Mouse (Mus musculus): Measurements from ENCODE around the gene Sypl.
"Not testable (repeated sequence)": the region's sequence is repeated elsewhere in the genome, so short reads cannot be mapped to it uniquely, and the experiment has no call there.

The Sypl gene

GRCm38 (mm10) chr12:32943347-32943746 lies 10.3 kb upstream of the Sypl start:
- no peak for DNase-seq (ENCODE audit: low read depth, low spot score)

- no peak for DNase-seq (ENCODE audit: low read depth, low spot score)
These were observed 9.7 kb upstream of the Sypl start for GRCm38 (mm10) chr12:32943951-32944350.

GRCm38 (mm10) chr12:32944884-32945454 lies 8.7 kb upstream of the Sypl start:
- no peak for DNase-seq (ENCODE audit: low read depth, low spot score)

GRCm38 (mm10) chr12:32946376-32946775 lies 7.3 kb upstream of the Sypl start:
- DNase-seq (ENCODE audit: low read depth, low spot score) = no peak

GRCm38 (mm10) chr12:32952416-32952815 lies 1.3 kb upstream of the Sypl start:
- DNase-seq (ENCODE audit: low read depth, low spot score) = peak; percentile 66

- no peak for DNase-seq (ENCODE audit: low read depth, low spot score)
These were observed 625 bp upstream of the Sypl start for GRCm38 (mm10) chr12:32953066-32953465.

- DNase-seq (ENCODE audit: low read depth, low spot score) = peak; percentile 52
These were observed 728 bp downstream of the Sypl start for GRCm38 (mm10) chr12:32954216-32955021.

GRCm38 (mm10) chr12:32955037-32955436 lies 1.3 kb downstream of the Sypl start:
- no peak for DNase-seq (ENCODE audit: low read depth, low spot score)

- DNase-seq (ENCODE audit: low read depth, low spot score) = no peak
These were observed 3.5 kb downstream of the Sypl start for GRCm38 (mm10) chr12:32957211-32957610.

- DNase-seq (ENCODE audit: low read depth, low spot score) = no peak
These were observed 8.4 kb downstream of the Sypl start for GRCm38 (mm10) chr12:32962132-32962531.

GRCm38 (mm10) chr12:32963858-32964257 lies 10.2 kb downstream of the Sypl start:
- DNase-seq (ENCODE audit: low read depth, low spot score) = no peak

- no peak for DNase-seq (ENCODE audit: low read depth, low spot score)
These were observed 18.6 kb downstream of the Sypl start for GRCm38 (mm10) chr12:32972287-32972686.

GRCm38 (mm10) chr12:32974893-32975292 lies 21.2 kb downstream of the Sypl start:
- no peak for DNase-seq (ENCODE audit: low read depth, low spot score)

GRCm38 (mm10) chr12:32975501-32975900 lies 21.8 kb downstream of the Sypl start:
- no peak for DNase-seq (ENCODE audit: low read depth, low spot score)

- peak; percentile 49 for DNase-seq (ENCODE audit: low read depth, low spot score)
These were observed 28.9 kb downstream of the Sypl start for GRCm38 (mm10) chr12:32982631-32983030.

- no peak for DNase-seq (ENCODE audit: low read depth, low spot score)
These were observed 29.4 kb downstream of the Sypl start for GRCm38 (mm10) chr12:32983081-32983480.

- DNase-seq (ENCODE audit: low read depth, low spot score) = peak; percentile 79
These were observed 32.6 kb downstream of the Sypl start for GRCm38 (mm10) chr12:32986284-32986683.

- DNase-seq (ENCODE audit: low read depth, low spot score) = no peak
These were observed 36.0 kb downstream of the Sypl start for GRCm38 (mm10) chr12:32989731-32990130.

- DNase-seq (ENCODE audit: low read depth, low spot score) = no peak
These were observed 40.4 kb downstream of the Sypl start for GRCm38 (mm10) chr12:32994081-32994480.

GRCm38 (mm10) chr12:32995081-32995834 lies 41.6 kb downstream of the Sypl start:
- DNase-seq (ENCODE audit: low read depth, low spot score) = no peak

GRCm38 (mm10) chr12:32998766-32999165 lies 45.1 kb downstream of the Sypl start:
- no peak for DNase-seq (ENCODE audit: low read depth, low spot score)

- DNase-seq (ENCODE audit: low read depth, low spot score) = not testable (repeated sequence)
These were observed 46.1 kb downstream of the Sypl start for GRCm38 (mm10) chr12:32999778-33000177.
